Mouse (Mus musculus) thymus, postnatal 36 days (tissue): Measurements from ENCODE around the gene Gm20388.
"Not testable (repeated sequence)": the region's sequence is repeated elsewhere in the genome, so short reads cannot be mapped to it uniquely, and the experiment has no call there.

Source experiments
- DNase-seq, 2 experiments: peaks; one replicate each; pipeline ENCODE4 v3.0.0; 2022; ENCODE audit warnings: mixed read lengths in 2 of 2

Gene Gm20388

DNA sequence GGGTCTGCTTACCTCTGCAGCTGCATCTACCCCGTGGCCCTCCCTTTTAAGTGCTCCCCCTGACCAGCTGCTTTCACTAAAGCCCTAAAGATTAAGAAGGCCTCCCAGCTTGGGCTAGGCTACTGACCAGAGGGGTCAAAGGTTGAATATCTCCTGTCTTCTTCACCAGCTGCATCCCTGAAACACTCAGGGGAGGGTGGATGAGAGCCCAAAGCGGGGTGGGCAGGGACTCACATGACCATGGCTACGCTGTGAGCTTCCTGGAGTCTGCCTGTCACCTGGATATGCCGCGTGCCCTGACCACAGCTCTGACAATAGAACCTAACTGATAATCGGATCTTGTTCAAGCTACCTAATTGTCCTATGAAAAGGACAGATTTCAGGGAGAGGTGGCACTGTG is 2712.1 kb downstream of the Gm20388 start, which contains the start of gene Pabpn1l:
Gene Pabpn1l (minus strand): TSS at position 13 of the 400 bp plus-strand sequence.
- DNase-seq: no peak

DNA sequence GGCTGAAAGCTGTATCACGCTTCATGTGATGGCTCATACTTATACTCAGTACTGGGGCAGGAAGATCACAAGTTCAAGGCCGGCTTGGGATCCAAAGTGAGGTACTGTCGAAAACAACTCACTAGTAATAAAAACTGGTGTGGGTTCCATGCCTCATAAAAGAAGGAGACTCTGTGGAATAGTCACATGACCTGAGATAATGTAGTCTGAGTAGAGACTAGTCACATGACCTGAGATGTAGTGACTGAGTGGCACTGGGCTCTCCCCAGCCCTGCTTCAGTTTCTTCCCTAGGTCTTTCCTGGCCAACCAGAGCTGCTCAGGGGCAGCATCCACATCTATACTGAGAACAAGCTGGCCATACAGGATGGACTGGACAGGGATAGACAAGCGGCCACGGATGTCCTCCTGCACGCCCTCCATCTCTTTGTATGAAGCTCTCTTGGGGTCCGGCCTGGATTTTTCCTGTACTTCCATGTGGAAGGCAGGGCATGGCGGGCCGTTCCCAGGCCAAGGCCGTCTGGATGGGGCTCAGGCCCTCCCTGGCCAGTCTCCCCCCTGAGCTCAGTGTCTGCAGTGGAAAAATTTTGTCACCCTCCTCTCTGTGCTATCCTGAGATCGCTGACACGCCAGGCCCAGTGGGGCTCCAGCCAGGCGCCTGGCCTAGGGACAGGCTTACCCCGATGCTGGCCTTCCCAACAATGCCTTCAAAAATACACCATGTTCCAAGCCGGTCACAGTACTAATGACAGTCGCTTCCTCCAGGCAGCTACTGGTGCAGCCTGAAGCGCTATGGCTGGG is 2713.4 kb downstream of the Gm20388 start:
- DNase-seq: no peak

DNA sequence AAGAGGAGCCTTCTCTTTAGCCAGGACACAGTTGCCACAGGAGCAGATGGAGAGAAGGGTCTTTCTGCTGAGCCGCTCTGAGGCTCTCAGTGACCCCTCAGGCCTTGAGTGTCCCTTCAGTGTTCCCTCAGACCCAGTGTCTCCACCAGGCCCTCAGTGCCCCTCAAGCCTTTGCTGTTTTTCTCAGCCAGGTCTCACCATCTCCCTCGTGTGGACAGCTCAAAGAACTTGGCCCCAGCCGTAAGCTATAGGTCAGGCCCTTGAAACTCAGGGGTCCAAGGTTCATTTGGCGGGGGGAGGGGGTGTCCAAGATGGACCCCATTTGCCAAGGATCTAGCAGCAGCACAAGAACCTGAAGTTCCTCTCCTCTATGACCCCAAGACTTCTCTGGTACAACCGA is 2714.0 kb downstream of the Gm20388 start:
- DNase-seq: no peak

DNA sequence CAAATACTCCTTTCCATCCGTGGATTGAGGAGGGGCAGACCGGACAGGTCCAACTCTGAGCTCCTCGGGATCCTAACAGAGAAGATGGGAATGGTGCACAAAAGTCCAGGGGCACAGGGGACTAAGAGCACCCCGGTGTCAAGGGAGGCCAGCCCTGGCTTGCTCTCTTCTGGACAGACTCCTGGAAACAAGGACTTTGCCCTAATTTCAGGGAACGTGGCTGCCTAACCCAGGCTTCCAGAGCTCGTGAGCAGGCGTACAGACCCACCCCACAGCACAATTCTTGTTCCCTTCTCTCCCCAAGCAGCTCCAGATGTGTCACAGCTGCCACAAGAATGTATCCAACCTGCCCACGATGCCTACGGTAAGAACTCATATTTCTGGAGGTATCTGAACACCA is 2715.2 kb downstream of the Gm20388 start:
- no peak for DNase-seq

DNA sequence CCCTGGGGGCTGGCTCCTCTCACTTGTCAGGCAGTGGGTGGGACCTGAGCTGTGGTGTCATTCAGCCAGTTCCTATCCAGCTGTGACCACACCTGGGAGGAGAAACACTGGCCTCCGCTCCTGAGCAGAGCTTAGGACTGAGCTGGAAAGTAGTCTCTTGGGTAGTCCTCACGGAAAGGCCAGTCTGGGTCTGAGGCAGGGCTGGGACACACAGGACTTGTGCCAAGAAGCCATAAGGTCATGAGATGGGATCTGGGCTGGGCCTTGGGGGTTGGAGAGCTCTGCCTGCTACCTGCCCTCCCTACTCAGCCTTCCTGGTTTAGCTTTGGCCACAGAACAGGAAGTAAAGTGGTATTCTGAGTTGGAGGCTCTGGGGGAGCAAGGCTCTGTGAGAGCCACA is 2716.3 kb downstream of the Gm20388 start:
- no peak for DNase-seq

DNA sequence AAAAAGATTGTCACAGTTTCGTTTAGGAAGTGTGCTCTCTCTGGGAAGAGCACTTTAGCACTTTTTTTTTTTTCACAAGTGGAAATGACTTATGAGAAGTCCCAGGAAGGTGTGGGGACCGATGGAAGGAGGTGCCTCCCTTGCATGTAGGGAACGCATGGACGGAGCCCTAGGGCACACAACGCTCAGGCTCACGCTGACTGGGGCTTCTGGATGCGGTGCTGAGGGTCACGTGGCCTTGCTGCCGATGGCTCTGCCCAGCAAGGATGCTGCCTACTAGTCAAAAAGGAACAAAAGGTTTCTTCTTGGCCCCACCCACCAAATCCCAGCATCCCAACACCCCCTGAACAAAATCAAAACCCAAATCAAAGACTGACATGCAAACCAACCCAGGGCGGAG is 2718.7 kb downstream of the Gm20388 start:
- no peak for DNase-seq

DNA sequence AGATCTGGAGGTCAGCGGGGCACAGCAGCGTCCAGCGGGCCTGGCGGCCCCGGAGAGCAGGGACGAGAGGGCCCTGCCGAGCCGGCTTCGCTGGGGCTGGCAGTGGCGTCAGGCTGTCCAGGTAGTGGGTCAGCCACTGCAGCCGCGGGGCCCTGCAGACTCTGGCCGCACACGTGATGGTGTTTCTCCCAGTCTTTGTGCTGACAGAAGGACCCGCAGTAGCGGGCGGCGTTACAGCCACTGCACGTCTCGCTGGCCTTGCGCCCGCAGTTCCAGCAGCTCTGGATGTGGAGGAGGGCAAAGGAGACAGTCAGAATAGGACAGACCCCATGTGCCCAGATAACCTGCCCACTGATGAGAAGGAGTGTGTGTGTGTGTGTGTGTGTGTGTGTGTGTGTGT is 2720.1 kb downstream of the Gm20388 start:
- DNase-seq: no peak

DNA sequence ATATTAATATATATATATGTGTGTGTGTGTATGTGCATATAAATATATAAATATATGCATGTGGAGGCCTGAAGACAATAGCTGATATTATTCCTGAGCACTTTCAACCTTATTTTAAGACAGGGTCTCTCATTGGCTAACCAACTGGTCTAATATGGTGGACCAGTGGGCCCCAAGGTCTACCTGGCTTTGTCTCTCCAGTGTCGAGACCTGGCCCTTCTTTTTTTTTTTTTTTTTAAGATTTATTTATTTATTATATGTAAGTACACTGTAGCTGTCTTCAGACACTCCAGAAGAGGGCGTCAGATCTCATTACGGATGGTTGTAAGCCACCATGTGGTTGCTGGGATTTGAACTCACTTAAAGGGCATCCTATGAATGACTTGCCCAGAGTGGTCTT is 2721.5 kb downstream of the Gm20388 start:
- not testable (repeated sequence) for DNase-seq

DNA sequence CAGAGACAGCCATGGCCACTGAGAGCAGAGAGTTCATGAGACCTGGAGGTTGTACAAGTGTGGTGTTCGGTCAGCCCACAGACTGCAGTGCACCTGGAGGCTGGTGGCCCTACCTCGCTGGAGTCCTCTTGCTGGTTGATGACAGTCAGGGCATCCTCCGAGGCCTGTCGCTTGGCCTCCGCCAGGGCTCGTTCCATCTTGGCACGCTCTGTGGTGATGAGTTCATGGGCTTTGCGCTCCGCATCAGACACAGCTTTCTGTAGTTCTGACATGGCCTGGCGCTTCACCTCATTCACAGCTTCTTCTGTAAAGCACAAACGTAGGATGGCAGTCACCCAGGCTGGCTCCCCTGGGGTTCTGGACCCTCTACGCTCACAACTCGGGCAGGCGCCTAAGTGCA is 2722.6 kb downstream of the Gm20388 start:
- no peak for DNase-seq

DNA sequence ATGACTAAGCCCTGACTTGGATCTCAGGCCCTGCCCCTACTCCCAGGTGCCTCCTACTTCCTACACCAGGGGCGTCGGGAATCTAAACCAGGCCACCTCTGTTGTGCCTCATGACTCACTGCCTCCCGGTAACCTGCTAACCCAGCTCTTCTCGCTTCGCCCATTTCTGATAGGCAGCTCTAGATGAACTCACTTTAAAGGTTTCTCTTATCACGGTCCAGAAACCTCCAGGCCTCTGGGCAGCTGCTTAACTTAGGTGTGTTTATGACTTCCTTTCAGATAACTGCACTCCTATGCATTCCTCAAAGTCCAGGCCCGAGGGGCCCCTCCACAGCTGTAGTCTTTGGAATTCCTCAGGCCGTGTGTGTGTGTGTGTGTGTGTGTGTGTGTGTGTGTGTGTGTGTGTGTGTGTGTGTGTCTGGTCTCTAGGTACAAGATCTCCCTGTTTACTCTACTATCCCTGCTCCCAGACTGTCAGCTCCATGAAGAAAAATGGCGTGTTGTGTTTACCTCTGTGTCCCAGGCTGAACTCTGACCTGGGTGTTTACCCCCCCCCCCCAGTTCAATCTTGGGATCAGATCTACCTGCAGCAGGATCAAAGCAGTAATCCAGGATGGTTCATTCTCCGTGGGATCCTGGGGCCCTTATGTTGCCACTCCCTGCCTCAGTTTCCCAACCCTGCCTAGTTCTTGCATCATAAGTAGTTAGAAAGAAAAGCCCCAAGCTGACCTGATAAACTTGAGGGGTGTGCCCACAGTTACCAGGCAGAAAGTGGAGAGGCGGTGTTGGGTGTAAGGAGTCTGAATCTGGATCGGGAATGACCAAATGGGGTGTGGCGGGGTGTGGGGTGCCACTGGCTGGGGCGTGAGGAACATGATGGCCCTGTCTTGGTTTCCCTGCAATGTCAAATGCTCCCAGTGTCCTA is 2725.5 kb downstream of the Gm20388 start:
- DNase-seq: no peak

DNA sequence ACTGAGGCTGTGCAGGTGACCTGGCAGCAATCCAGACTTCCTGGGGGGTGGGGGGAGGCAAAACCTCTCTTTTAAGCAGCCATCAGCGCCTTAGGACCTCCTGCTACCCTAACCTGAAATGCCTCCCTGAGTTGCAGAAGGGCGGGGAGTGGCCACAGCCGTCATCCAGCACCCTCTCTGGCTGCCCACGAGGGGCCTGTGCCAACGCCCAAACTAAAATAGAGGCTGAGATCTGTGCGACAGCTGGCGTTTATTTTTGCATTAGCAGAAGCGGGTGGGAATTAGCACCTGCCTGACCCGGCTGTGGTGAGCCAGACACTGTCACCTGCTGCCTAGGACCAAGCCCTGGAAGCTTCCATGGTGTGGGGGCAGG is 2726.1 kb downstream of the Gm20388 start:
- DNase-seq: no peak

DNA sequence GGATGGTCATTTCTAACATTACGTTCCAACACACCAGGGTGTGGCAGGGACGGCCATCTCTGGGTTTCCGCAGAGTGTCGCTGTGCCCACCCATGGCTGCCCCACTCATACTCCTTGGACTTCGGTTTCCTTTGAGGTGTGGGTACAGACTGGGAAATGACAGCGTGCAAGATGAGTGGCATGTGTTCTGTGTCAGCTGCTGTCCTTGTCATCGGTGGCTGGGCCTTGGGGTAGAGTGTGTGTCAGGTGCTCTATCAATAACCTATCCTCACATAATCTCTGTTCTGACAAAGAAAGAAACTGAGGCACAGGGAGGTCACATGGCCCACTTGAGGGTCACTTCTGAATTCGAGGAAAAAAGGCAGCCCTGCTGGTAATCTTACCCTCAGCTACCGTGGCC is 2726.6 kb downstream of the Gm20388 start:
- DNase-seq: no peak

DNA sequence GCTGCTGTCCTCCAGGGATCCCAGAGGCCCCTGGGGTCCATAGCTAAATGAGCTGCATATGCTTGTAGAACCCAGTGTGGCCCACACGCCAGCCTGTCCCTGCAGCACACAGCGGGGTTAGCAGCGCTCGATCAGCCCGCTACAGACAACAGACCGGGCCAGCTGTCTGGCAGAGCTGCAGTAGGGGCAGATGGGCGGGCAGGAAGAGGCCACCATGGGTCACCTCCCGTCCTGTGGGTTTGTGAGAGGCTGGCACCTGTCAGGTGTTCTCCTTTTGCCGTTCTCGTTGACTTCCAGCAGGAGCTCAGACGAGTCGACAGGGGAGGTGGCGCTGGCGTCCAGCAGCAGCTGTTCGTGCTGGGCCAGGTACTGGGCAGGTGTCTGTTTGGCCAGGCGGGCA is 2728.0 kb downstream of the Gm20388 start:
- no peak for DNase-seq

DNA sequence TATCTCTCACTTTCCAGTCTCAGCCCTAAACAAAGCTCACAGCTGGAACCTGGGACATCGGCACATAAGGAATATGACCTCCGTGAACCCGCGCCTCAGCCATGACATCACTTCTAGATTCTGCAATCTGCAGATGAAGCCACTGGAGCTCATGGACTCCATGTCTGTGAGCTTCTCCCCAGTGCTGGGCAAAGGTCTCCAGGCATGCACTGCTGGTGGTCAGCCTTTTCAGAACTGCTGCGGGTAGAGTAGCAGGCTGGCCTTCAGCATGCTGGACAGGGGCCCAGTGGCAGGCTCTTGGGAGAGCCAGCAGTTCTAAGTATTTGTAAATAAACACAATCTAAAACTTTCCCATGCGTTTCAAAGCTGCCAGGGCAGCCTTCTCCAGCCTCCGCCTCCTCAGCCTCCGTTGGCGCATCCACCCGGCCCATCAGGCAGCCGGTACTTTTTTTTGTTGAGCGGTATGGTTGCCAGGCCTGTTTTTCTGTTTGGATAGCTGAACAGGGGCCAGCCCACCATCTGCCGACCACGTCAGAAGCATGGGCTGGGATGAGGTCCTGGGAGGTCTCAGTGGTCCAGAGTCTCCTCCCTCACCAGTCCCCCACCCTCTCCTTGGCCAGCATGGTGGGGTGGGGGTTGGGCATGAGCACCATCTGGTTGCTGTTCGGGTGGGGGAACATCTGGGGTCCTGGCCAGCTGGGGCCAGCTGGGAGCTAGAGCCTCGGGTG is 2729.0 kb downstream of the Gm20388 start:
- DNase-seq: no peak

DNA sequence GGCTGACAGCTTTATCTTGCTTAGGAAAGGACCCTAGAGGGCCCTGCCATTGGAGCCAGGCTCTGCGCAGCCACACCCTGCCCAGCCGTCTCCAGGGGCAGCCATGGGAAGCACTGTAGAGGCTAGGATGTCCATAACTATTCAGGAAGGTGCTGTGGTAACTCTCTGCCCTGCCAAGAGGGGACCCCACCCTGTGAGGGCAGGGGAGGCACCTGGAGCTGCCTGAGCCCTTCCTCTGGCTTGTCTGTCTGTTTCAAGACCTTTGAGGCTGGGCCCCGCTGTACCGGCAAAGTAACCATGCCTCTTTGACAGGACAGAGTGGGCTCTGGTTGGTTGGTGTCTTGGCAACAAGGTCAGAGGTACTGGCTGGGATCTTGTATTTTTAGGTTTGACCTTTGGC is 2730.2 kb downstream of the Gm20388 start:
- no peak for DNase-seq

DNA sequence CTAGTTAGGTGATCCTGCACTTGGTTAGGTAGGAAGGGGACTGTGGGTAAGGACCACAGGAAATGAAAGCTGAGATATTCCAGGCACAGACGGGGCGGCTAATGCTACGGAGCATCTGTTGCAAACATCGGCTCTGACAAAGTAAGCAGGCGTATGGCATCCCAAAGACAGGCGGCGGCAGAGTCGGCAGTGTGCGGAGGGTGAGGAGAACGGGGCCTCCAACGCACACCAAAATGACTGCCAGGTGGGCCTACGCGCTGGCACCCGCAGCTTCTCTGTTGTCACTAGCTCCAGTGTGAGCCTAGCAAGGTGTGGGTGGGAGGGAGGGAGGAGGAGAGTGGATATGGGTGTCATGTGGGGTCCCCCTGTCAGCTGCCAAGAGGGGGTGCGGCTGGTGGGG is 2730.8 kb downstream of the Gm20388 start:
- DNase-seq: no peak

DNA sequence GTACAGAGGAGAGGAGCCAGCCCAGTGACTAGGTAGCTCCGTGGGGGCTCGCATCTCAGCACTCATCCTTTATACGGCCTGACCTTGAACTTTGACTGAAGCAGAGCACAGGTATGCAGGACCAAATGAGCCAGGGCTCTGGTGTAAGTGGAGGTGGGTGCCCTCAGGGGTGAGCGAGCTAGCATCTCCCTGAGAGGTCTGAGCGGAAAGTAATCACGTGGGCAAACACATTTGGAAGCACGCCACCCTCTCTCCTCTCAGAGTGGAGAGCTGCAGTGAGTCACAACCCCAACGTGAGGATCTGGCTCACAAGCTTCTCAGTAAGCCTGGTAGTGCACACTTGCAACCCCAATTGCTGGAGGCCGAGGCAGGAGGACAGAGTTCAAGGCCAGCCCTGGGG is 2731.4 kb downstream of the Gm20388 start:
- no peak for DNase-seq

DNA sequence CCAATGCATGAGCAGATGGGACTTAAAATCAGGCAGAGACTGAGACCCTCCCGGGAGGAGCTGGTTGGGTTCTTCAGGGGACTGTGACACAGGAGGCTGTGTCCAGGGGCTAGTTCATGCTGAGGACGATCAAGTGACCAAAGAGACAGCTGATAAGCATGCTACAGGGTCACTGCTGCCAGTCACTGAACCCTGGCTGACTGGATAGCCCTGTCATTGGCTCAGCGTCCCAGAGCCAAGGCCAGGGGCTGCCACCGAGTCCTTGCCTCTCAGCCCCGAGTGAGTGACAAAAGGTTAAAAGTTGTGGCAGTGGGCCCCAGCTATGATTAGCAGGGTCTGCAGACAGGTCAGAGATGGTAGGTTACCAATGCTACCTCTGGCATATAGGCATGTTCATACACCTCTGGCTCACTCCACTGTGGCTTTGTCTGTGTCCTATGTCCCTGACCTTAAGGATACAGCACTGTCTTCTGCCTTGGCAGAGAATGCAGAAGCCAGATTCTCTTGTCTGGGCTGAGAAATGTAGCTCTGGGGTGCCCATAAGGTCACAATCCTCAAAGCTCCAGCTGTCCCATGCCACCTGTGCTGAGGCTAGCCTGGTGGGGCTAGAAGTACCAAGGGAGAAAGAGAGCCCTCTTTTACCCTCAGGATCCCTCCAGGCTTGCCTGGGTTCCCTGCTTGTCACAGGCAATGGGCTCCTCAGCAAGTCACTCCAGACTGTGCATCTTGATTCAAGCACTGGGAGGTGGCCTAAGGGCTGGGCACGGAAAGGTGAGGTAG is 2733.7 kb downstream of the Gm20388 start:
- DNase-seq: no peak

DNA sequence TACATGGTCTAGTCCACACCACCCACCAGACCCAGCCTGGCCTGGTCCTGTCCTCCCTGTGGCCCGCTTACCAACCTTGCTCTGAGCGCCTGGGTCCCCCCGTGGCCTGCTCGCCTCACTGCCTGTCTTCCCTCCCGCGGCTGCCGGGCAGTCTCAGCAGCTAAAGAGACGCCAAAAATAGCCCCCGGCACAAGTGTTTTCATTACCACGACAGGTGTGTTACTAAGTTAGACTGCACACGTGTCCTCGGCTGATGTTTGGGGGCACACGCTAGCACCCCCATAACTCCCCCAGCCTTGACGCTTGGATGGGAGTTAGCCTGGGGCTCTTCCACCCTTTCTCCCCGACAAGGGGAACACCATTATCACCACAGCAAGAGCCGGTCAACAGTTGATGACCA is 2735.7 kb downstream of the Gm20388 start:
- DNase-seq: no peak

DNA sequence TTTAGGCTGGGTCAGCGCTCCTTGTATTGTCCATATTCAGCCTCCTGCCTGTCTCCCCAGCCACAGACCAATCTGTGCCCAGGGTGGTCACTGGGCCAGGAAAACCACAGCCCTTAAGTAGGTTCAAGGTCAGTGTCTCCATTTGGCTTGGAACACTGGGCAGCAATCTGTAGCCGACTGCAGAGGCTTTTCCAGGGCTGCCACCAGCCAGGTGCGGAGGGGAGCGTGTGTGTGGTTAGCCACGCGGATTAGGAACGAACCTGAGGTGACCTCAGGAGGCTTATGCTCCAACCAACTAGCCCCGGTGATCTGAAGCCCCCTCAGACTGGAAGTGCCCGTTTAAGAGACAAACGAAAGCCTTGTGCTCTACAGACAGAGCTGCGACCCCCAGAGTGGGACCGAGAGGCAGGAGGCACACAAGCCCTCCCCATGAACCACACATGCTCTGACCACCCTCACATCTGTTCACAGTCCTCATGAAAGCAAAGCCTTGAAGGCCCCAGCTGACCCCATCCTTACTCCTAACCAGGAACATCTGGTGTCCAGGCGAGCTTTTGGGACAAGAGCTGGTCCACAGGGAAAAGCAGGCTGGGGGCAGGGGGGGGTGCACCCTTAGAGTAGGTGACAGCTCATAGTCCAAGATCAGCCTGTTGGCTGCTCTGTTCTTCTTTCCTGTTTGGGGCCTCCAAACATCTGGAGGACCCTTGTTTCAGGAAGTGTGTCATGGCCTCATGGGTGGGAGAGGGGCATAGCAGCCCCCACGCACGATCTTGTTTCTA is 2737.7 kb downstream of the Gm20388 start:
- DNase-seq: no peak

DNA sequence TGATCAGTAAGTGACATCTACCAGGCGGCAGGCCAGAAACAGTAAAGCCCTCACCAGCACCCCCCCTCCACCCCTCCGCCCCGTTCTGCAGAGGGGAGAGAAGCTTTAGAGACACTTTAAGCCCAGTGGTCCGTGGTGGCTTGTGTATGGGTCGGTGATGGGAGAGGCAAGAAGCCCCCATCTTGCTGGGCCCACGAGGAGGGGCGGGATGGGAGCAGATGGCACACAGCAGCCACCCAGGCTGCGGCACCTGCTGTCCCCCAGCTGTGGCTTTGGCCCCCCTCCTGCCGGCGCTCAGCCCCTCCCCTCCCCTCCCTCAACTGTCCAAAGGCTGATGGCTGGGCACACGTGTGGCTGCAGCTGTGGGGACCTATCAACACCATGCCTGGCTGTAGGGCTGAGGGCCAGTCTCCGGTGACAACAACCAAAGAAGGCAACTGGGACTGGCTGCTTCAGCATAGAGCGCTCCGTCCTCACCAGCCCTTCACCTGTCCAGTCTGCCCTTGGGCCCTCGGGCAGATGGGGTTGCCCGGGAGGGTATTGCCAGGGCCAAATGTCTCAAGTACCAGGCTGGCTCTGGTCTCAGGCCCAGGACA is 2740.8 kb downstream of the Gm20388 start:
- no peak for DNase-seq
